Mouse (Mus musculus) hindbrain, embryonic 12.5 days (tissue): ENCODE results near the gene Arhgap24. TPM values are rescaled to one million over a fixed set of nuclear protein-coding genes. Genes with fewer than 3 reads are reported as not detected.
A peak's percentile ranks its signal among the peaks of the same experiment; 100 is the strongest.

ENCODE experiments used
- ATAC-seq: fragments of 200-750 bp; cut with Nextera tagmentation; 2 replicates; pipeline ENCODE4 v1.8.0; 2017; ENCODE audit warnings: moderate TSS enrichment; ENCODE audit not compliant: low FRiP score
- H3K27ac ChIP-seq: fragments of 300-500 bp; sonication (generic); 2 replicates; pipeline ENCODE4 v1.5.1; 2016; ENCODE audit warnings: mild to moderate bottlenecking
- H3K27me3 ChIP-seq: fragments of 300-500 bp; sonication (generic); 2 replicates; pipeline ENCODE4 v1.6.1; 2016; ENCODE audit warnings: mild to moderate bottlenecking
- H3K36me3 ChIP-seq: fragments of 300-500 bp; sonication (generic); 2 replicates; pipeline ENCODE4 v1.6.1; 2016; ENCODE audit warnings: mild to moderate bottlenecking
- H3K4me1 ChIP-seq: fragments of 300-500 bp; sonication (generic); 2 replicates; pipeline ENCODE4 v1.6.1; 2016
- H3K4me2 ChIP-seq: fragments of 300-500 bp; sonication (generic); replicated peaks from 2 replicates; pipeline ENCODE4 v1.6.1; 2016; ENCODE audit warnings: mild to moderate bottlenecking
- H3K4me3 ChIP-seq: fragments of 300-500 bp; sonication (generic); 2 replicates; pipeline ENCODE4 v1.5.1; 2016; ENCODE audit warnings: mild to moderate bottlenecking
- H3K9ac ChIP-seq: fragments of 300-500 bp; sonication (generic); 2 replicates; pipeline ENCODE4 v1.6.1; 2016; ENCODE audit warnings: mild to moderate bottlenecking, moderate library complexity
- H3K9me3 ChIP-seq: fragments of 300-500 bp; sonication (generic); replicated peaks from 2 replicates; pipeline ENCODE4 v1.6.1; 2016; ENCODE audit warnings: mild to moderate bottlenecking
- WGBS: fragments of 180-500 bp; shearing (Covaris S2); methylation state at CpG from one replicate; pipeline ENCODE4 v1.1.7; 2016; 5-methylcytosine and 5-hydroxymethylcytosine counted together
- polyA plus RNA-seq: library from polyadenylated mRNA; unstranded; fragments of >200 nt; fragmentation: Nextera tagmentation; extraction: Ambion mirVana; gene quantifications from 2 replicates; pipeline ENCODE4 v1.2.1, GENCODE M21; 2016

The Arhgap24 gene
- polyA plus RNA-seq, 1 experiment from 2014 or later, result 10.1 TPM

DNA sequence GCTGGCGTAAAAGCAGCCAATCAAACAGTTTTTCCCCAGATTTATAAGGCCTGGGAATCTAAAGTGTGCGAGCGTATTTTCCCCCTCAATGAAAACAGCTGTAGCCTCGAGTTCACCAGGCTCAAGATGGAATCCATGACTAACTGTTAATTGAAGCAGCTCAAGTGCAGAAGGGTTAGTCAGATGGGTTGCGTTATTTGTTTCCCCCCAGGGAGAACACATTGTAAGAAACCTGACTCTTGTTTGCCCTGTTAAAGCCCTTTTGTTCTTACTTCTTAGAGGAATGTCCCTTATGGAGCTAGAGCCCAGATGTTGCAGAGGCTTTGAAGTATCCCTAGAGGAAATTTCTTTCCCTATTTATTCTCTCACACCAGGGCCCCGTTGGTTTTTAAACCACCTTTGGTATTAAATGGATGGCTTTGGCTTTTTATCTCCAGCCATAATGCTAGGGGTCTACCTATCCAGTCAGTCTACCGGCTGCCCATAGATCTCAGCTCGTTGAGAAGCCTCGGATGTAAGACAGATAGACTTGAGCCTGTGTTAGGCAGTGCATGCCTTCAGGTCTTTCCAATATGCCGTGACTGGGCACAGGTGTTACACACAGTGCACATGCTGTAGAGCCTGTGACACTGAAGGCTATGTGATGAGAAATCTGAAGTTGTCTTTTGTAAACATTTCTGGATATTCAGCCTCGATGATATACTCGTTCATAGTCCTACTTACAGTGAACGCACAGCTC lies 184.0 kb downstream of the Arhgap24 start:
- WGBS, result 59% methylated on average over 13 of the region's 13 CpGs
- no peaks in the 10 kb centered on the region for H3K27me3 ChIP-seq
- no peak overlapping the region for H3K27ac ChIP-seq
- no peak for ATAC-seq
- no peak overlapping the region for H3K9ac ChIP-seq
- no peak overlapping the region for H3K4me2 ChIP-seq
- H3K4me1 ChIP-seq, result peaks cover 5% of the 10 kb centered on the region; the same call in 1 of the 2 replicates
- H3K4me3 ChIP-seq, result no peak overlapping the region
- H3K36me3 ChIP-seq, result no peaks in the 10 kb centered on the region
- H3K9me3 ChIP-seq, result no peaks in the 10 kb centered on the region

DNA sequence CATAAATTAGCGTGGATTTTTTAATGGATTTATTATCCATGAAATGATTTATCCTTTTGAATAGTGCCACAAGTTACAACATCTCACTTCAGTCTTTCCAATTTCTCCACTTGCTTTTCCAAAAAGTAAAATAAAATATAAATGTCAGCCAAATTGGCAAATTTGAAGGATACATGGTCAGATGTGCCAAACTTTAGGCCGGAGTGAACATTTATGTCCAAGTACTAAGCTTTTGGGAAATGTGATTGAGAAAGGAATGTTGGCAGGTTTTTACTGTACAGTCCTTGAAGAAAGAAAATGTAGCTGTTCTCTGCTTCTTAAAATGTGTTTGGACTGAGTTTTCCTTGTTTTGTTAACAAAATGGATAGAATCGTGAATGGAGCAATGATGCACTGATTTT lies 185.7 kb downstream of the Arhgap24 start:
- H3K9ac ChIP-seq, result no peak overlapping the region
- H3K27ac ChIP-seq, result no peak overlapping the region
- no peak for ATAC-seq
- no peaks in the 10 kb centered on the region for H3K36me3 ChIP-seq
- no peaks in the 10 kb centered on the region for H3K27me3 ChIP-seq
- H3K9me3 ChIP-seq, result no peaks in the 10 kb centered on the region
- no peak overlapping the region for H3K4me3 ChIP-seq
- peaks cover 5% of the 10 kb centered on the region; the same call in 1 of the 2 replicates for H3K4me1 ChIP-seq
- WGBS, result 87% methylated on average over 3 of the region's 3 CpGs
- H3K4me2 ChIP-seq, result no peak overlapping the region

GRCm38 (mm10) chr5:102667754-102668575 lies 186.8 kb downstream of the Arhgap24 start:
- Histone ChIP-seq H3K9ac (no peak overlapping the region), H3K27ac (no peak overlapping the region), H3K36me3 (no peaks in the 10 kb centered on the region), H3K4me2 (no peak overlapping the region), H3K4me3 (no peak overlapping the region), H3K9me3 (no peaks in the 10 kb centered on the region), H3K4me1 (peaks cover 5% of the 10 kb centered on the region; the same call in 1 of the 2 replicates), H3K27me3 (no peaks in the 10 kb centered on the region)
- no peak for ATAC-seq
- WGBS, result 95% methylated on average over 9 of the region's 9 CpGs

DNA sequence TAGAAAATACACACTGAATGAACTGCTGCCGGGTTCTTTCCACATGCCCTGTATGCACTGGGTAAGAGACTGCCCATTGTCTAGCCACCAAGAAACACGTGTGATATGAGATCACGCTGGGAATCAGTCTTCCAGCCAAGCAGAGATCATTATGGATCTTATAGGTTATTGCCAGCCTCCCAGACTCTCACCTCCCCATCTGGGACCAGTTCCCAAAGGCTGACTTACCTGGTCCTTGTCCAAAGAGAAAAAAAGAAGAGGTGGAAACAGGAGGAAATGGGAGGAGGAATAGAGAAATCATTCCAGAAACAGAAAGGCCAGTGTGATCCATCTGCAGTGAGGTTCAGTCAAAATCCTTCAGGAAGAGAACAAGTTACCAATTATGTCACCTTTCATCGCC lies 189.0 kb downstream of the Arhgap24 start:
- 76% methylated on average over 4 of the region's 4 CpGs for WGBS
- ATAC-seq, result no peak
- Histone ChIP-seq H3K9me3 (no peaks in the 10 kb centered on the region), H3K4me2 (no peak overlapping the region), H3K36me3 (no peaks in the 10 kb centered on the region), H3K27me3 (no peaks in the 10 kb centered on the region), H3K4me1 (peaks cover 2% of the 10 kb centered on the region; the same call in 1 of the 2 replicates), H3K27ac (no peak overlapping the region), H3K9ac (no peak overlapping the region), H3K4me3 (no peak overlapping the region)

DNA sequence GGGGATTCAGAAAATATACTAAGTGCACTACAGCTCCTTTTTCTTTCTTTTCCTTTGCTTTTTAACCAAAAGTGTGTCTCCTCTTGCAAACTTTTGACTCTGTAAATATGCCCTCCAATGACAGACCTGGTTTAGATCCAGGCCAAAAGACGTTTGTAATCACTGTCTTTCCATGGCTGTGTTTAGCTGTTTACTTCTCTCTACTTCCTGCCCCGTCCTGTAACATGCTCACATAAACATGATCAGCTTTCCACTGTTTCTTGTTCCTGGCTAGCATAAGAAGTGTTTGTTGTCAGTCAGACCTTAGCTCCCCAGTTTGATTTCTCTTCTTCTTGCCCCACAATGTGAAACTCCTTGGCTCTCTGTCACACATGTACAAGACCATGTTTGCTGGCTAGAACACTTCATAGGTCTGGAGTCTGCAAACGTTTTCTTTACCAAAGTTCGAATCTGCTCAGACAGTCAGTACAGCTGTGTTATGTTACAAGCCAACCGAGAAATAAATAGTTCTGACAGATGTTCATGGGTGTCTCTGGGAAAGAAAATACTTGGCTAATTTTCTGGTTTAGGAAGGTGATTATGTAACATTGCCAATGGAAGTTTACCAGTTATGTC lies 189.6 kb downstream of the Arhgap24 start:
- 74% methylated on average over 5 of the region's 5 CpGs for WGBS
- Histone ChIP-seq H3K36me3 (no peaks in the 10 kb centered on the region), H3K4me2 (no peak overlapping the region), H3K4me1 (no peaks in the 10 kb centered on the region), H3K27me3 (no peaks in the 10 kb centered on the region), H3K9ac (no peak overlapping the region), H3K4me3 (no peak overlapping the region), H3K9me3 (no peaks in the 10 kb centered on the region), H3K27ac (no peak overlapping the region)
- no peak for ATAC-seq

DNA sequence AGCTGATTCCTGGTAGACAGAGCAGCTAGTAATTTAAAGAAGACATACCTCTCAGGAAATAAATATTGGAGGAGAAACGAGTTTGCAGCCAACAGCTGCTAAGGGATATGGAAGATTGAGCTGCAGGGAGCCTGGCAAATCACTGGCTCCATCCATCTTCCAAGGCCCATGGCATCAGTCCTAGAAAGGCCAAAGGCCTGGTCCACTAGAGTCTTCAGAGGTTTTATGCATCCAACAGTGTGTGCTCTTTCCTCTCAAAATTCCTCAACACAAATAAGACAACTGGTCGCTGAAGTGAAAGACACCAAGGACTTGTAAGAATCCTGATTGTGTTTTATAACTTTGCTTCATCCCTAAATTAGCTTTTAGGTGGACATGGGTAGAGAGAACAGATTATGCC lies 194.1 kb downstream of the Arhgap24 start:
- Histone ChIP-seq H3K4me2 (no peak overlapping the region), H3K9me3 (no peaks in the 10 kb centered on the region), H3K9ac (no peak overlapping the region), H3K36me3 (no peaks in the 10 kb centered on the region), H3K4me3 (no peak overlapping the region), H3K4me1 (no peaks in the 10 kb centered on the region), H3K27me3 (no peaks in the 10 kb centered on the region), H3K27ac (no peak overlapping the region)
- ATAC-seq, result no peak
- WGBS, result 71% methylated on average over 2 of the region's 2 CpGs

GRCm38 (mm10) chr5:102677176-102677575 lies 196.0 kb downstream of the Arhgap24 start:
- Histone ChIP-seq H3K4me3 (no peak overlapping the region), H3K4me1 (no peaks in the 10 kb centered on the region), H3K9ac (no peak overlapping the region), H3K27me3 (no peaks in the 10 kb centered on the region), H3K27ac (no peak overlapping the region), H3K9me3 (no peaks in the 10 kb centered on the region), H3K4me2 (no peak overlapping the region), H3K36me3 (no peaks in the 10 kb centered on the region)
- WGBS, result 59% methylated on average over 2 of the region's 2 CpGs
- ATAC-seq, result no peak

DNA sequence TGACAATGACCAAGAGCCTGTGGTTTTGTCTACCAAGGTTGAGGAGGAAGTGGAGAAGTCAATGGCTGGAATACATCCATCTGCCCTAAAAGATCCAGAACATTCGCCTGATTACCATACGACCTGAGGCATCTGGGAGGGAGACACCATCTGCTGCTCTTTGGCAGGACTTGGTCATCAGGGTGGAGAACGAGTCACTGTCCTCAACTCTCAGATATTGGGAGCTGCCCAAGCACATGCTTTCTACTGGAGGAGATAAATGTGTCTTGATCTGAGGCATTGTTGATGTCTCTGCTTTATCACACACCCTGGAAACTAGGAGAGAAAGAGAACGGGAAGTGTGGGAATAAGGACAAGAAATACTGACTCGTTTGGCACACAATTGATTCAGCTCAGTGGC lies 206.5 kb downstream of the Arhgap24 start:
- Histone ChIP-seq H3K27me3 (no peaks in the 10 kb centered on the region), H3K36me3 (no peaks in the 10 kb centered on the region), H3K4me1 (no peaks in the 10 kb centered on the region), H3K9me3 (no peaks in the 10 kb centered on the region), H3K4me3 (no peak overlapping the region), H3K9ac (no peak overlapping the region), H3K27ac (no peak overlapping the region), H3K4me2 (no peak overlapping the region)
- no peak for ATAC-seq
- WGBS, result 87% methylated on average over 5 of the region's 5 CpGs

- WGBS, result 27% methylated on average over 4 of the region's 4 CpGs
Measured at GRCm38 (mm10) chr5:102692487-102692886, 211.3 kb downstream of the Arhgap24 start.

DNA sequence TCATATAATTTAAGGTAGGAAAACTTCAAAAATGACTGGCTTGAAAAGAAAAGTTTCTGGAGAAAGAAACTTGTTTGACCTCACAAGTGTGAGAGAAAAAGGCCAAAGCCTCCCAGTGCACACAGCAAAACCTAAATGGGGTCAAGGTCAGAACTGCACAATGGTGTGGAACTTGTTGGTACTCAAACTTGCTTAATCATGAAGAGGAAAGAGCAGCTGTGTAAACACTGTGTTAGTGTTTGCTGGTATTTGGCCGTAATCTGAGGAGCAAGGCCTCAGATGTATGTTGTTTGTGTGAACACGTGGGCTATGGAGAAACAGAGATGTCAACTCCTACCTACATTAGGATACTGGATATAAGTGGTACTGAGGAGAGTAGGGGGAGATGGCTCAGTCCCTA lies 212.0 kb downstream of the Arhgap24 start:
- no peaks in the 10 kb centered on the region for H3K4me1 ChIP-seq
- H3K4me3 ChIP-seq, result no peak overlapping the region
- no peaks in the 10 kb centered on the region for H3K9me3 ChIP-seq
- no peak overlapping the region for H3K4me2 ChIP-seq
- H3K36me3 ChIP-seq, result no peaks in the 10 kb centered on the region
- no peak for ATAC-seq
- WGBS, result 68% methylated on average over 2 of the region's 2 CpGs
- H3K9ac ChIP-seq, result no peak overlapping the region
- no peaks in the 10 kb centered on the region for H3K27me3 ChIP-seq
- no peak overlapping the region for H3K27ac ChIP-seq

More at GRCm38 (mm10) chr5:102692487-102692886, 211.3 kb downstream of the Arhgap24 start:
- H3K27ac ChIP-seq, result no peak overlapping the region
- peak; percentile 64; the same call in 1 of the 2 replicates for ATAC-seq
- H3K9ac ChIP-seq, result no peak overlapping the region
- H3K4me3 ChIP-seq, result no peak overlapping the region
- no peaks in the 10 kb centered on the region for H3K4me1 ChIP-seq
- H3K27me3 ChIP-seq, result no peaks in the 10 kb centered on the region
- no peak overlapping the region for H3K4me2 ChIP-seq
- H3K36me3 ChIP-seq, result no peaks in the 10 kb centered on the region
- no peaks in the 10 kb centered on the region for H3K9me3 ChIP-seq

- no peaks in the 10 kb centered on the region for H3K4me1 ChIP-seq
- H3K9me3 ChIP-seq, result no peaks in the 10 kb centered on the region
- H3K36me3 ChIP-seq, result no peaks in the 10 kb centered on the region
- ATAC-seq, result no peak
- no peaks in the 10 kb centered on the region for H3K27me3 ChIP-seq
- H3K9ac ChIP-seq, result no peak overlapping the region
- H3K27ac ChIP-seq, result no peak overlapping the region
- 90% methylated on average over 3 of the region's 3 CpGs for WGBS
- no peak overlapping the region for H3K4me2 ChIP-seq
- no peak overlapping the region for H3K4me3 ChIP-seq
Measured at GRCm38 (mm10) chr5:102693871-102694270, 212.7 kb downstream of the Arhgap24 start.

DNA sequence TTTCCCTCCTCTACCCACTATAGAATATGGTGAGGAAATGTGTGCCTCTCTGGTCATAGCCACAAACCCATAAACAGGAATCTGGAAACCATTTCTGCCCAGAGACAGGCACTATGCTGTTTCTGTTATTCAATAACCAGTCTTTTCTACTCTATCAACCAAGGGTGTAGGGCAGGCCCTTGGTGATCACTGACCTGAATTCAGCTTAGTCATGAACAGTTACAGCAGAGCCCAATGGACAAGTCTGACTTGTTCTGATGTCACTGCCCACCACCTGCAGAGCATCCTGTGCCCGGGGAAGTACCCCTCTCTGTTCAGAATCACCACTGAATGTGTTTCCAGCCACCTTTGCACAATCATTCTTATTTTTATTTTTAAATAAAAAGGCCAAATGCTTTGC lies 216.6 kb downstream of the Arhgap24 start:
- ATAC-seq, result no peak
- WGBS, result 81% methylated on average over 1 of the region's 1 CpGs

More for the DNA sequence above, 216.6 kb downstream of the Arhgap24 start:
- Histone ChIP-seq H3K9me3 (no peaks in the 10 kb centered on the region), H3K4me3 (no peak overlapping the region), H3K9ac (no peak overlapping the region), H3K4me1 (no peaks in the 10 kb centered on the region), H3K27me3 (no peaks in the 10 kb centered on the region), H3K27ac (no peak overlapping the region), H3K36me3 (no peaks in the 10 kb centered on the region), H3K4me2 (no peak overlapping the region)
